Mouse (Mus musculus) common myeloid progenitor, adult 5-6 weeks (primary cell): ENCODE measurements at regions not wholly inside any gene's neighbourhood (a gene's known extent, or its start where the extent isn't known, plus 50 kb on each side); places are given as distances from the start of the nearest gene placed in this dataset.
"Not testable (repeated sequence)": the region's sequence is repeated elsewhere in the genome, so short reads cannot be mapped to it uniquely, and the experiment has no call there.

ENCODE experiments used
- ATAC-seq: replicated peaks from 2 replicates; pipeline ENCODE4 v1.8.0; 2016; ENCODE audit warnings: low read depth, mild to moderate bottlenecking, moderate TSS enrichment, inconsistent platforms; ENCODE audit not compliant: poor library complexity, severe bottlenecking

DNA sequence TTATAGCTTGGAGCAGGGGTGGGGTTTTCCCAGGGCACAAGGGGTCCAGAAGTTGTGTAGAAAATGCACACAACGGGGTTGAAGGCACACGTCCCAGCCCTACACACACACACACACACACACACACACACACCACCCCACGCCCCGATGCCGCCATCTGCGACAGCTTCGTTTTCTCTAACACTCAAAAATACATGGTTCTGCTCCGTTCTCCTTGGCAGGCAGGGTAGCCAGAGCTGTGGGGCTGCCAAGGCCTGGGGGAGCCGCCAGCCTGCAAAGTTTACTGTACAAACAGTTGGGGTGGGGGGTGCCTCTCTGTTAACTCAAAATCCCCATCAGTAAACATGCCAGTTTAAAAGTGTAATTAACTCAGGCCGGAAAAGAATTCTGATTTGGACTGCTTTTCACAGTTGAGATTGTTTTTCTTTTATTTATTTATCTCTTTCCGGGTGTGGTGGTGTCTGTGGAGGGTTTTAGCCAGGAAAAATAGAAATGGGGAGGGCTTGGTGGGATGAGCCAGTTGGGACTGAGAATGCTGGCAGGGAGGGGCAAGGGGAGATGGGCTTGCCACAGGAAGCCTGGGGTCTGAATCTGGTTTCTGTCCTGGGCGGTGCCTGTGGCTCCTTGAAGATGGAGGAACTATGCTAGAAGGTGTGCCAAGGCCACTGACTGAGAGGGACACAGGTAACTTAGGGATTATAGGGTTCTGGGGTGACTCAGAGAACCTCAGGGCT, 148.4 kb upstream of the Rtl1 start:
- ATAC-seq = no peak

DNA sequence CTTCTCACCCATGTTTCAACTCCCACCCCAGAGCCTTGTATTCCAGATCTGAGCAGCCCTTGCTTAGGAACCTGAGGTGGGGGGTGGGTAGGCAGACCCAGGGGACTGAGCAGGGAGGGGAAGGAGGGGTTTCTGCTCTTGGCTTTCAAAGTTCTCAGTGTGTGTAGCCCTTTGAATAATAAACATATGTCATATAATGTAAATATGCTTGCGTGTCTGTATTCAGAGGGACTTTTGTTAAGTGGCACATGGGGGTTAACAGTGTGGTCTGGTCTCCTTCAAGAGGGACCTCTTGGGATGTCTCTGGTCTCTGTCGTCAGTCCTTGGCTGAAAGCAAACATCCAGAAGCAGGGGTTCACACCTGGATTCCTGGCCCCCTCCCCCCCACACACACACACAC, 149.1 kb upstream of the Rtl1 start:
- no peak for ATAC-seq

GRCm38 (mm10) chr12:109749711-109750243, 149.6 kb upstream of the Rtl1 start:
- ATAC-seq = peak; percentile 56; the same call in 1 of the 2 replicates

DNA sequence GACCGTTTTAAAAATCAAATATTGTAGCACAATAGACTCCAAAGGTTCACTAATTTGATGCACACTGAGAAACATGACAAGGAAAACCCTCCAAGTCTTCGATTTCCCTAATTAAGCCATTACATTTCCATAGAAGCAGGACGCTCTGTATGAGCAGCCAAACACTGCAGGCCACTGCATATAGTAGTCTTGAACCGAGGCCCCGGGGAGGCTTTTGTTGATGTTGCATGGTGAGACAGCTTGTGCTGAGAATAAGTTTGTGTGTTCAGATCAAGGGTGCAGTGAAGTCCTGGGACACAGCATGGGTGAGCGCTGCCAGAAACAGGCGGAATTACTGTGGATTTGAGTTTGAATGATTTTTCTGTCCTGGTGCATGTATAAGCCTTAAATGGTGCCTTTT, 154.9 kb upstream of the Rtl1 start:
- no peak for ATAC-seq

- no peak for ATAC-seq
These were observed 164.2 kb upstream of the Rtl1 start for GRCm38 (mm10) chr12:109764293-109764692.

DNA sequence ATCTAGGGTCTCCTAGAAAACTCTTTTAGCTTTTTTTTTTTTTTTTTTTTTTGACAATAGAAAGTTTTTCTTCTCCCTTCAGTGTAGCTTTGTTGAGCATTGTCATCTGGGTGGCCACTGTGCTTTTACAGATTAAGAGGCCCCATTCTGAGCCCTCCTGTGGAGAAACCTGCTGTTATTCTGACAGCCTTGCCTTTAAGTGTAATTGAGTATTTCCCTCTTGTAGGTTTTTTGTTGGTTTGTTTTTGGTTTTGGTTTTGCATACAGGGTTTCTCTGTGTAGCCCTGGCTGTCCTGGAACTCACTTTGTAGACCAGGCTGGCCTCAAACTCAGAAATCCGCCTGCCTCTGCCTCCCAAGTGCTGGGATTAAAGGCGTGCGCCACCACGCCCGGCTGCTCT, 166.5 kb upstream of the Rtl1 start:
- ATAC-seq = not testable (repeated sequence)

DNA sequence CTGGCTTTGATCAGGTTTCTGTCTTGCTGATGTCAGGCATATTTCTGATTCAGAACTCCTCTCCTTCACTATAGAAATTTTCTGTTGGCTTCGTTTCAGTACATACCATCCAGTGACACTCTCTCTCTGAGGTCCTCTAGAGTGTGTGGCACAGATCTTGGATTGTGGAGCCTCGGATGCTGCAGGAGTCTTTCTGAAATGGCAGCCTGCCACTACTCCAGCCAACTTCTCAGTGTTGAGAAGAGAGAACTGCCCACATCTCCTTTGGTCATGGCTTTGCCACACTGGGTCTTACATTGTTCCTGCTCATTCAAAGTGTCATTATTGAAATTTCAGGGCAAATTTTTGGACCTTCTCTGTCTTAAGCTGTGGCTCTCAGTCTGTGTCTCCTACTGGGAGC, 172.4 kb upstream of the Rtl1 start:
- ATAC-seq = no peak

DNA sequence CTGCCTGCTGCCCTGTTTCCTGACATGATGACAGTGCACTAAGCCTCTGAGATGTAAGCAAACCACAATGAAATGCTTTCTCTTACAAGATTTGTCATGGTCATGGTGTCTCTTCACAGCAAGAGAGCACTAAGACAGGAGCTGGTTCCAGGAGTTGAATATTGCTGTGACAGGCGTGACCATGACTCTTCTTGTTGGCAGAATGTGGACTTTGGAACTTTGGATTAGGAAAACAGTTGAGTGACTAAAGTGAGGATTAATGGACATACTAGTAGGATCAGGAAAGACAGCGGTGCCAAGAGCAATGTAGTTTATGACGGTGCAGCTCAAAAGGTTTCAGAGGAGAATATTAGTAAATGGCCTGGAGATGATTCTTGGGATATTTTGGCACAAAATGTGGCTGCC, 173.8 kb upstream of the Rtl1 start:
- ATAC-seq = no peak

GRCm38 (mm10) chr12:109798846-109799245, 198.7 kb upstream of the Rtl1 start:
- ATAC-seq = peak; percentile 52; the same call in 1 of the 2 replicates

GRCm38 (mm10) chr12:109799395-109799794, 199.3 kb upstream of the Rtl1 start:
- ATAC-seq = 0 out of 2 replicates have a peak, but pooled peaks have one; percentile 15

DNA sequence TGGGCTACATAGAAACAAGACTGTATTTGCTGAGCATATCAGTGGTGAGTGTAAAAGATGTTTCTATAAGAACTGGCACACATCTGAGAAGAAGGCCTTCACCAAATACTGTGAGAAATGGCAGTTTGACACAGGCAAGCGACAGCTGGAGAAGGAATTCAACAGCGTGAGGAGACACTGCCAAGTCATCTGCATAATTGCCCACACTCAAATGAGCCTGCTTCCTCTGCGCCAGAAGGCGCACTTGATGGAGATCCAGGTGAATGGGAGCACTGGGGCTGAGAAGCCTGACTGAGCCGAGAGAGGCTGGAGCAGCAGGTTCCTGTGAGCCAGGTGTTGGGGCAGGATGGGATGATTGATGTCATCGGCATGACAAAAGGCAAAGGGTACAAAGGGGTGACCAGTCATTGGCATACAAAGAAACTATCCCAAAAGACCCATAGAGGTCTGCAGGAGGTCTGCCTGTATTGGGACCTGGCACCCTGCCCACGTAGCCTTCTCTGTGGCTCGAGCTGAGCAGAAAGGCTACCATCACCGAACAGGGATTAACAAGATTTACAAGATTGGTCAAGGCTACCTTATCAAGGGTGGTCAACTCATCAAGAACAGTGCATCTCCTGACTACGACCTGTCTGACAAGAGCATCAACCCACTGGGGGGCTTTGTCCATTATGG, 227.2 kb upstream of the Rtl1 start:
- no peak for ATAC-seq

- ATAC-seq = 0 out of 2 replicates have a peak, but pooled peaks have one; percentile 50
These were observed 230.3 kb upstream of the Rtl1 start for GRCm38 (mm10) chr12:109830303-109831020.

GRCm38 (mm10) chr12:109832964-109833363, 232.8 kb upstream of the Rtl1 start:
- ATAC-seq = no peak

DNA sequence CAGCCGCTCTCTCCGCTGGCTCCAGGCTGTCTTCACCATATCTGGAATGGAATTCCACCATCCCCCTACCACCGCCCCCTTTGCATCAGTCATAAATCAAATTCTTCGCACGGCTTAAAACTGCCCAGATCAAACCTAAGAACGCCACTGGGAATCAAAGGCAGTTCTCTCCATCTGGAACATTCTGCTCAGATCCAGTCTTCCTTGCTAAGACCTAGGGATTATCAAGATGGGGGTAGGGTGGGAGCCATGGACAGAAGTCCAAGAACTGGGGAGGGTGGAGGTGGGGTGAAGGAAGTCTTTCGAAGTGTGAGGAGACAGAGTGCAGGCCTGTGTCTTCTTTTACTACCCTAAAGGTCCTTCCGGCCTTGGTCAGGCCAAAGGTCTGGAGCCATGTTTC, 236.4 kb upstream of the Rtl1 start:
- ATAC-seq = no peak

DNA sequence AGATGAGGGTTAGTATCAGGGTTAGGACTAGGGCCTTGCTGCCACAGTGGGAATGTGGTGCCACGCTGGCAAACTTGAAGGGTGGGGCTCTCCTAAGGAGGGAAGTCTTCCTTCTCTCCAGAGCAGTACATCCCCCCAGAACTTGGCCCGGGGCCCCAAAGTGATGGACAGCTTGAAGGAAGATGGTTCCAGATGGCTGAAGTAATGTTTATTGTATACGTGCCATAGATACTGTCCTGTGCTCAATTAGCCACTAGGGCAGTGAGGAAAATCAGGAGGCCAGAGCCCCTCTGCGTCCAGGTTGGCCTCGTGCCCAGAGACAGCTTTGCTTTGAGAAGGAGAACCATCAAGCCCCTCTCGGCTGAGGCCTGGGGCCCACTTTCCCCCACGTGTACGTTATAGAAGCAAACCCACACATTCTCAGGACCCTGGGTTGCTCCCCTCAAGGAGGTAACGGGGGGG, 239.0 kb upstream of the Rtl1 start:
- no peak for ATAC-seq

GRCm38 (mm10) chr12:109839946-109840524, 239.9 kb upstream of the Rtl1 start:
- ATAC-seq = no peak

DNA sequence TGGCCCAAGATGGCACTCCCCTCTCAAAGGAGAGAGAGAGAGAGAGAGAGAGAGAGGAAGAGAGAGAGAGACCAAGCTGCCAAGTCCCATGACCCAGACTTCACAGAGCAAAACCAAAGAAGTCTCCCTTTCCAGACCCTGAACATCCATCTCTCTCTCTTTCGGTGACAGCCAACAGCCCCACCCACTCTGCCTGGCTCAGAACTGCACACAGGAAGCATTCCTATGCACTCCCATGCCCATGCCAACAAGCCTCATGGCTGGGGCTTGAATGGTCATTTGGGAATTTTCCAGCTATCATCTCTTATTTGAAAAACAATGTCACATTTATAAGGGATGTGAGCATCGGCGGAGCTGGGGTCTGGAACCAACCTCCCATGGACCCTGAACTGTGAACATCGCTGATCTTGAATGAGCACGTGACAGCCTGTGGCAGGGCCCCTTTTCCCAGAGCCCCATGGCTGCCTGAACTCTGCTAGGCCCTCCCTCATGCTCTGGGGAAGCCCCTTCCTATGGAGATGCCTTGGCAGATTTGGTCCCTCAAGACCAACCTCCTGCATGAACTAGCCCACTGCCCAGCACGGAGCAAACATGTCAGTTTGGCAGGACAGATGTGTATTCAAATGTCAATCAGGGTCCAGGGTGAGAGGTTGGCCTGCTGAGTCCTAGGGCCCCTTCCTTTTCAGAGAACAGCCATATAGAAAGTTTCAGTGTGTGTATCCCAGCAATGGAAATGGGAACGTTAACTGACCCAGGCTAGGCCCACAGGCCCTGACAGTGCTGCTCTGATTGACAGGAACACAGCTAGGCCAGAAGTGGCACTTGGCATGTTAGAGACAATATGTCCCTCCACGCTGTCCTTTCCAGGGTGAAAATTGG, 244.8 kb upstream of the Rtl1 start:
- no peak for ATAC-seq

- no peak for ATAC-seq
These were observed 245.4 kb upstream of the Rtl1 start for GRCm38 (mm10) chr12:109845602-109845906.

- ATAC-seq = no peak
These were observed 256.2 kb upstream of the Rtl1 start for GRCm38 (mm10) chr12:109856336-109856735.

DNA sequence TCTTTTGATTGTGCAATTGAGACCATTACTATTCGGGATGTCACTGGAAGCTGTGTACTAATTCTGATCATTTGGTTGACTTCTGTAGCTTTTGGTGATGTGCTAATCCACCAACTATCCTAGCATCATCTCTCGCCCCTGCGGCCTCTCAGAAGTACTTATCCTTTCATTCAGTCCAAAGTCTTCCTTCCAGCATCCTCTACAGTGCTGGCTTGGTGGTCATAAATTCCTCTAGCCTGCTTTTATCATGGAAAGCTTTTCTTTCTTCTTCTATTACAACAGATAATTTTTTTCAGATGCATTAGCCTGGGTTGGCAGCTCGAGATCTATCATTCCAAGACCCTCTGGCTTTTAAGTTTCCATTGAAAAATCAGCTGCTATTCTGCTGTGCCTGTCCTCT, 257.6 kb upstream of the Rtl1 start:
- no peak for ATAC-seq
